Mouse (Mus musculus) midbrain, embryonic 14.5 days (tissue): ENCODE results near the gene Plppr3. TPM values are rescaled to one million over a fixed set of nuclear protein-coding genes. Genes with fewer than 3 reads are reported as not detected.

Experiments used
- ATAC-seq: fragments of 200-750 bp; cut with Nextera tagmentation; 2 replicates; pipeline ENCODE4 v1.8.0; 2017; ENCODE audit warnings: moderate number of reproducible peaks, moderate library complexity; ENCODE audit not compliant: low FRiP score, low TSS enrichment
- DNase-seq: peaks from one replicate; pipeline ENCODE4 v3.0.0-alpha.2; 2015
- H3K27ac ChIP-seq: fragments of 300-500 bp; sonication (generic); replicated peaks from 2 replicates; pipeline ENCODE4 v1.5.1; 2014; ENCODE audit warnings: mild to moderate bottlenecking, low read depth, low read length, moderate library complexity
- H3K27me3 ChIP-seq: fragments of 300-500 bp; sonication (generic); 2 replicates; pipeline ENCODE4 v1.6.1; 2014; ENCODE audit warnings: low read length, control low read depth, mixed read lengths; ENCODE audit not compliant: control insufficient read depth, insufficient read depth
- H3K36me3 ChIP-seq: fragments of 300-500 bp; sonication (generic); 2 replicates; pipeline ENCODE4 v1.6.1; 2014; ENCODE audit warnings: low read length, control low read depth; ENCODE audit not compliant: control insufficient read depth, insufficient read depth
- H3K4me1 ChIP-seq: fragments of 300-500 bp; sonication (generic); 2 replicates; pipeline ENCODE4 v1.6.1; 2014; ENCODE audit warnings: mild to moderate bottlenecking, antibody characterized with exemption, low read length, control low read depth; ENCODE audit not compliant: control insufficient read depth, insufficient read depth
- H3K4me2 ChIP-seq: fragments of 300-500 bp; sonication (generic); 2 replicates; pipeline ENCODE4 v1.6.1; 2014; ENCODE audit warnings: mild to moderate bottlenecking, low read length, moderate library complexity
- H3K4me3 ChIP-seq: fragments of 300-500 bp; sonication (generic); replicated peaks from 2 replicates; pipeline ENCODE4 v1.5.1; 2014; ENCODE audit warnings: low read depth, low read length
- H3K9ac ChIP-seq: fragments of 300-500 bp; sonication (generic); replicated peaks from 2 replicates; pipeline ENCODE4 v1.6.1; 2014; ENCODE audit warnings: mild to moderate bottlenecking, low read length, moderate library complexity
- H3K9me3 ChIP-seq: fragments of 300-500 bp; sonication (generic); 2 replicates; pipeline ENCODE4 v1.6.1; 2016; ENCODE audit warnings: low read length, control low read depth, mixed read lengths; ENCODE audit not compliant: control insufficient read depth
- whole genome bisulfite sequencing: fragments of 180-500 bp; shearing (Covaris S2); extraction: QIAGEN DNeasy Blood & Tissue Kit; methylation state at CpG from one replicate; pipeline ENCODE4 v1.1.7; 2014; 5-methylcytosine and 5-hydroxymethylcytosine counted together
- polyA plus RNA-seq: library from polyadenylated mRNA; unstranded; fragments of >200 nt; fragmentation: Nextera tagmentation; extraction: Ambion mirVana; gene quantifications from 2 replicates; pipeline ENCODE4 v1.2.1, GENCODE M21; 2014

Gene Plppr3
- polyA plus RNA-seq, 1 experiment from 2014 or later, result 342 TPM

GRCm38 (mm10) chr10:79842322-79842721 is 32.1 kb downstream of the Plppr3 start:
- H3K9me3 ChIP-seq, result no peaks in the 10 kb centered on the region
- H3K4me3 ChIP-seq, result no peak overlapping the region
- no peaks in the 10 kb centered on the region for H3K27me3 ChIP-seq
- 73% methylated on average over 3 of the region's 3 CpGs for WGBS
- peaks cover 17% of the 10 kb centered on the region for H3K4me1 ChIP-seq
- ATAC-seq, result no peak
- H3K9ac ChIP-seq, result no peak overlapping the region
- DNase-seq, result no peak
- H3K36me3 ChIP-seq, result no peaks in the 10 kb centered on the region
- no peak overlapping the region for H3K27ac ChIP-seq
- H3K4me2 ChIP-seq, result no peak overlapping the region

- ATAC-seq (peak; percentile 63; the same call in 1 of the 2 replicates), DNase-seq (peak; percentile 71)
- peak overlapping the region; percentile 53 for H3K4me2 ChIP-seq
- under 1% methylated on average over 24 of the region's 24 CpGs for WGBS
- H3K4me1 ChIP-seq, result peaks cover 17% of the 10 kb centered on the region
- peak overlapping the region; percentile 42 for H3K27ac ChIP-seq
- peak overlapping the region; percentile 29; the same call in 1 of the 2 replicates for H3K9ac ChIP-seq
- H3K9me3 ChIP-seq, result no peaks in the 10 kb centered on the region
- H3K4me3 ChIP-seq, result peak overlapping the region; percentile 22
- no peaks in the 10 kb centered on the region for H3K27me3 ChIP-seq
- no peaks in the 10 kb centered on the region for H3K36me3 ChIP-seq
These were observed 33.5 kb downstream of the Plppr3 start for GRCm38 (mm10) chr10:79840644-79841551.

GRCm38 (mm10) chr10:79840091-79840490 is 34.3 kb downstream of the Plppr3 start:
- Histone ChIP-seq H3K4me2 (no peak overlapping the region), H3K4me1 (peaks cover 17% of the 10 kb centered on the region), H3K27ac (no peak overlapping the region), H3K9ac (no peak overlapping the region), H3K9me3 (no peaks in the 10 kb centered on the region), H3K27me3 (no peaks in the 10 kb centered on the region), H3K4me3 (no peak overlapping the region), H3K36me3 (no peaks in the 10 kb centered on the region)
- WGBS, result 89% methylated on average over 3 of the region's 3 CpGs
- ATAC-seq (no peak), DNase-seq (no peak)

GRCm38 (mm10) chr10:79838151-79838550 is 36.3 kb downstream of the Plppr3 start:
- no peaks in the 10 kb centered on the region for H3K27me3 ChIP-seq
- WGBS, result 75% methylated on average over 2 of the region's 2 CpGs
- DNase-seq (no peak), ATAC-seq (no peak)
- no peak overlapping the region for H3K27ac ChIP-seq
- H3K9me3 ChIP-seq, result no peaks in the 10 kb centered on the region
- H3K4me1 ChIP-seq, result peaks cover 10% of the 10 kb centered on the region
- no peak overlapping the region for H3K9ac ChIP-seq
- no peak overlapping the region for H3K4me3 ChIP-seq
- no peaks in the 10 kb centered on the region for H3K36me3 ChIP-seq
- H3K4me2 ChIP-seq, result no peak overlapping the region

- Histone ChIP-seq H3K27me3 (no peaks in the 10 kb centered on the region), H3K4me1 (peaks cover 9% of the 10 kb centered on the region), H3K36me3 (no peaks in the 10 kb centered on the region), H3K4me2 (no peak overlapping the region), H3K9me3 (no peaks in the 10 kb centered on the region), H3K4me3 (no peak overlapping the region), H3K9ac (no peak overlapping the region), H3K27ac (no peak overlapping the region)
- ATAC-seq (no peak), DNase-seq (no peak)
- WGBS, result 94% methylated on average over 3 of the region's 3 CpGs
These were observed 37.5 kb downstream of the Plppr3 start for GRCm38 (mm10) chr10:79836918-79837317.

GRCm38 (mm10) chr10:79834769-79835398 is 39.5 kb downstream of the Plppr3 start:
- H3K9ac ChIP-seq, result no peak overlapping the region
- H3K9me3 ChIP-seq, result no peaks in the 10 kb centered on the region
- H3K4me2 ChIP-seq, result no peak overlapping the region
- no peak overlapping the region for H3K4me3 ChIP-seq
- H3K27me3 ChIP-seq, result no peaks in the 10 kb centered on the region
- peak; percentile 89 for DNase-seq
- WGBS, result 27% methylated on average over 9 of the region's 9 CpGs
- no peaks in the 10 kb centered on the region for H3K4me1 ChIP-seq
- H3K36me3 ChIP-seq, result no peaks in the 10 kb centered on the region
- H3K27ac ChIP-seq, result no peak overlapping the region
- peak; percentile 40; the same call in 1 of the 2 replicates for ATAC-seq

- Histone ChIP-seq H3K4me1 (no peaks in the 10 kb centered on the region), H3K4me2 (no peak overlapping the region), H3K4me3 (no peak overlapping the region), H3K9ac (no peak overlapping the region), H3K27me3 (no peaks in the 10 kb centered on the region), H3K36me3 (no peaks in the 10 kb centered on the region), H3K9me3 (no peaks in the 10 kb centered on the region), H3K27ac (no peak overlapping the region)
- no peak for ATAC-seq
- 72% methylated on average over 9 of the region's 9 CpGs for WGBS
- DNase-seq, result no peak
These were observed 41.6 kb downstream of the Plppr3 start for GRCm38 (mm10) chr10:79832786-79833181.

GRCm38 (mm10) chr10:79832026-79832785 is 42.2 kb downstream of the Plppr3 start:
- Histone ChIP-seq H3K4me2 (no peak overlapping the region), H3K4me1 (no peaks in the 10 kb centered on the region), H3K36me3 (no peaks in the 10 kb centered on the region), H3K4me3 (no peak overlapping the region), H3K9ac (no peak overlapping the region), H3K27me3 (no peaks in the 10 kb centered on the region), H3K9me3 (no peaks in the 10 kb centered on the region), H3K27ac (no peak overlapping the region)
- no peak for DNase-seq
- WGBS, result 77% methylated on average over 7 of the region's 7 CpGs
- no peak for ATAC-seq
